ENCODE assay signal across 23 mouse cellular contexts in the genomic region with DNA sequence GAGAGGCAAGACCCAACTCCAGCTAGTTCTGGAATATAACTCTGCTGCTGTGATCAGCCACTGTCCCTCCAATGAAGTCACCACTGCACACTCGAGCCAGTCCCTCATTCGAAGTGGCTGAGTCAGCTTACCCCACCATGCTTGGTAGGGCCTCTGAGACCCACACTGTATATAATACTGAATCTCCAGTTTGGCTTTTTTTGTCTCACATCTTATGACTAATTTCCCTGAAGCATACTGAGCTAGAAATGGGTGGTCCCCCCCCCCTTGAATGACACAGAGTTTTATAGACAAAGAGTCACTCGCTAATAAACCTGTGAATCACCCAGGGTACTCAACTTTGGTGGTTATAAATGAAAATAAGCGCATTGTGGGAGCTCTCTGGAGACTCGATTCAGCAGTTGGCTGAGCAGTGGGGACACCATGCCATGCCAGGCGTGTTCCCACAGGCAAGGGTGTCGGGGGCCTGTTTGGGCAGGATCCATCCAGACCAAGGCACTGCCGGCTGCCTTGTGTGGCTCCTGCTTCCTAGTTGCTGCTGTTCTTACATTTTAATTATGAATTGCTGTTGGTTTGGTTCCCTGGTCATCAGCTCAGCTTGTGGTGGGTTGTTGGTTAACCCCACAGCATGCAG.
A peak's percentile ranks its signal among the peaks of the same experiment; 100 is the strongest.
DNase-seq lines count a peak whose midpoint lies in the region; ATAC-seq and TF ChIP-seq lines count a peak whose summit lies in the region.
"Had no signal": no experiment of that assay in that cellular context is flagged by ENCODE, and none has a peak within 500 bp of the region (broad histone marks: within the 10 kb centered on the region; RNA-seq: fewer than 3 reads in every experiment).

No protein-coding gene starts in this region.

- no peak overlapping the region for H3K27ac ChIP-seq in limb, embryonic 13.5 days
- no peak overlapping the region for H3K27ac ChIP-seq in limb, embryonic 10.5 days
- H3K27ac ChIP-seq in embryonic fibroblast, embryonic 13.5 days (ENCODE audit: insufficient read depth, low read length): peak overlapping the region; percentile 6; the same call in 1 of the 2 replicates
- H3K27ac ChIP-seq: embryonic facial prominence, embryonic 12.5 days; forebrain, embryonic 12.5 days; heart, embryonic 10.5 days; hindbrain, embryonic 13.5 days; hindbrain, postnatal 0 days had no signal

- H3K4me3 ChIP-seq in limb, embryonic 13.5 days: no peak overlapping the region
- no peak overlapping the region for H3K4me3 ChIP-seq in limb, embryonic 10.5 days
- no peak overlapping the region for H3K4me3 ChIP-seq in embryonic fibroblast, embryonic 13.5 days (ENCODE audit: insufficient read depth, low read length)
- H3K4me3 ChIP-seq: embryonic facial prominence, embryonic 12.5 days; forebrain, embryonic 12.5 days; heart, embryonic 10.5 days; hindbrain, embryonic 13.5 days had no signal

- no peak overlapping the region for H3K4me2 ChIP-seq in limb, embryonic 13.5 days (replicated peaks)
- H3K4me2 ChIP-seq: embryonic facial prominence, embryonic 12.5 days; forebrain, embryonic 12.5 days; hindbrain, embryonic 13.5 days had no signal

- H3K27me3 ChIP-seq in limb, embryonic 13.5 days: peaks cover 3% of the 10 kb centered on the region; the same call in 1 of the 2 replicates
- H3K27me3 ChIP-seq in limb, embryonic 10.5 days (ENCODE audit: low read depth, poor library complexity, severe bottlenecking): 0 out of 2 replicates have a peak, but pooled peaks cover 14% of the 10 kb centered on the region
- H3K27me3 ChIP-seq: embryonic facial prominence, embryonic 12.5 days; forebrain, embryonic 12.5 days; hindbrain, embryonic 13.5 days had no signal

- no peak for ATAC-seq in limb, embryonic 13.5 days (ENCODE audit: low FRiP score, low read depth)
- no peak for ATAC-seq in CD4-positive, CD25-positive, alpha-beta regulatory T cell, adult 4 months
- ATAC-seq: activated CD4-positive, CD25-positive, alpha-beta regulatory T cell, adult 4 months; forebrain, embryonic 16.5 days; hindbrain, postnatal 0 days had no signal

- H3K36me3 ChIP-seq in limb, embryonic 13.5 days: no peaks in the 10 kb centered on the region
- no peaks in the 10 kb centered on the region for H3K36me3 ChIP-seq in limb, embryonic 10.5 days
- H3K36me3 ChIP-seq: embryonic facial prominence, embryonic 12.5 days; forebrain, embryonic 12.5 days; heart, embryonic 10.5 days; hindbrain, embryonic 13.5 days had no signal

- H3K9ac ChIP-seq in limb, embryonic 13.5 days: peak overlapping the region; percentile 13; the same call in 1 of the 2 replicates
- H3K9ac ChIP-seq: embryonic facial prominence, embryonic 12.5 days; forebrain, embryonic 12.5 days; hindbrain, embryonic 13.5 days had no signal

- TF ChIP-seq POLR2A in embryonic fibroblast, embryonic 13.5 days (IDR thresholded peaks at IDR 0.05; ENCODE audit: low read depth, low read length): no peak

- DNase-seq in limb, embryonic 10.5 days (ENCODE audit: low spot score): no peak
- DNase-seq in Muller cell, postnatal 12 days (ENCODE audit: inconsistent ontology term): peak; percentile 91
- peak; percentile 44 for DNase-seq in urinary bladder, postnatal 25 days (ENCODE audit: low spot score)
- no peak for DNase-seq in heart, postnatal 10 days
- DNase-seq in layer of hippocampus, postnatal 25 days (ENCODE audit: extremely low spot score in 1 of 2, low spot score in 1 of 2): no peak
- DNase-seq: adrenal gland, adult 2 months; adrenal gland, postnatal 25 days; cerebellum, adult 11 months; cerebellum, adult 8-10 months; cerebellum, postnatal 14 days; gastrocnemius, postnatal 10 days; heart, adult 18-20 months; heart, postnatal 14 days had no signal

- H3K4me1 ChIP-seq in limb, embryonic 13.5 days: peaks cover 16% of the 10 kb centered on the region
- H3K4me1 ChIP-seq in limb, embryonic 10.5 days: peaks cover 2% of the 10 kb centered on the region
- H3K4me1 ChIP-seq in embryonic fibroblast, embryonic 13.5 days (ENCODE audit: control insufficient read depth, insufficient read depth, low read length): peaks cover 4% of the 10 kb centered on the region; the same call in 1 of the 2 replicates
- H3K4me1 ChIP-seq: forebrain, embryonic 12.5 days had no signal

- intact Hi-C loops in heart, postnatal 10 days (cut with DNase I): no loop called here

- no peaks in the 10 kb centered on the region for H3K9me3 ChIP-seq in limb, embryonic 13.5 days
- H3K9me3 ChIP-seq in limb, embryonic 10.5 days (replicated peaks): no peaks in the 10 kb centered on the region
- H3K9me3 ChIP-seq: embryonic facial prominence, embryonic 12.5 days; forebrain, embryonic 12.5 days; heart, embryonic 10.5 days; hindbrain, embryonic 13.5 days had no signal

- TF ChIP-seq CTCF in embryonic fibroblast, embryonic 13.5 days (IDR thresholded peaks at IDR 0.05; ENCODE audit: borderline replicate concordance, insufficient read depth, low read length): no peak

- WGBS in limb, embryonic 13.5 days: 73% methylated on average over 8 of the region's 8 CpGs
- WGBS in limb, embryonic 10.5 days: 81% methylated on average over 8 of the region's 8 CpGs

Comparison
In these comparisons a context has a peak if more than half of its experiments do, and no peak if none do; other contexts are left out.
1. DNase-seq: peak in Muller cell, postnatal 12 days (single experiment) and urinary bladder, postnatal 25 days (single experiment); none in limb, embryonic 10.5 days (single experiment), heart, postnatal 10 days (0 of 2) and layer of hippocampus, postnatal 25 days (0 of 2).